Mouse (Mus musculus): Measurements from ENCODE around the gene Zbtb4. TPM values are rescaled to one million over a fixed set of nuclear protein-coding genes. Genes with fewer than 3 reads are reported as not detected.
"Not testable (repeated sequence)": the region's sequence is repeated elsewhere in the genome, so short reads cannot be mapped to it uniquely, and the experiment has no call there.

The Zbtb4 gene
- total RNA-seq, 1 experiment: 1.6 TPM

DNA sequence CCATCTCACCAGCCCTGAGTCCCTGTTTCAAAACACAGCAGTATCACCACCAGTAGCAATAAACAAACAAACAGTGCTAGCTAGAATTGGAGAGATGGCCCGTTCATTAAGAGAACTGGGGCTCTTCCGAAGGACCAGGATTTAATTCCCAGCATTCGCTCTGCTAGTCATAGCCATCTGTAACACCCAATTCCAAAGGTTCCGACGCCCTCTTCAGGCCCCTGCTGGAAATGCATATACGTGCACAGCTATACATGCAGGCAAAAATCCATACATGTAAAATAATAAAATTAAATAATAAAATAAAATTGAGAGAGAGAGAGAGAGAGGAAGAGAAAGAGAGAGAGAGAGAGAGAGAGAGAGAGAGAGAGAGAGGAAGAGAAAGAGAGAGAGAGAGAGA, 46.3 kb upstream of the Zbtb4 start:
- Histone ChIP-seq H3K4me3 (ENCODE audit: insufficient read depth in 1 of 2, low read depth in 1 of 2, low read length in 2 of 2, poor library complexity in 1 of 2, severe bottlenecking in 1 of 2) (0 out of 4 replicates have a peak overlapping the region, but pooled peaks of 1 of the 2 experiments have one; percentile 4), H3K4me1 (ENCODE audit: control insufficient read depth in 2 of 2, insufficient read depth in 2 of 2, low read length in 2 of 2, poor library complexity in 1 of 2) (peaks cover 0 to 10% of the 10 kb centered on the region in 2 experiments; a peak in 2 of 4 replicates), H3K27ac (ENCODE audit: insufficient read depth, low read depth, low read length, poor library complexity, severe bottlenecking) (peak overlapping the region; percentile 23; the same call in 1 of the 2 replicates), H3K36me3 (ENCODE audit: control insufficient read depth, insufficient read depth, low read length, poor library complexity, severe bottlenecking) (no peaks in the 10 kb centered on the region), H3K9me3 (ENCODE audit: control insufficient read depth, insufficient read depth, low read depth, low read length) (no peaks in the 10 kb centered on the region), H3K9ac (ENCODE audit: insufficient read depth, low read depth, low read length, poor library complexity, severe bottlenecking) (peak overlapping the region; percentile 56; the same call in 1 of the 2 replicates)
- TF ChIP-seq ZNF384 (IDR thresholded peaks at IDR 0.05; ENCODE audit: low read depth, low read length): no peak
- peak; percentile 27; the same call in 1 of the 2 replicates for TF ChIP-seq ZC3H11A (IDR thresholded peaks at IDR 0.05; ENCODE audit: borderline replicate concordance, low read depth, low read length)
- in situ Hi-C loops (cut with MboI; ENCODE audit: low sequenced_read_pairs in 2 of 2, unreplicated experiment in 2 of 2): loop anchor here in 1 of 2 experiments (10.0 kb wide), 1 partner anchor 65 kb away; the partner anchor contains the start of gene Sox15
- DNase-seq (ENCODE audit: low read depth, low spot score): no peak

DNA sequence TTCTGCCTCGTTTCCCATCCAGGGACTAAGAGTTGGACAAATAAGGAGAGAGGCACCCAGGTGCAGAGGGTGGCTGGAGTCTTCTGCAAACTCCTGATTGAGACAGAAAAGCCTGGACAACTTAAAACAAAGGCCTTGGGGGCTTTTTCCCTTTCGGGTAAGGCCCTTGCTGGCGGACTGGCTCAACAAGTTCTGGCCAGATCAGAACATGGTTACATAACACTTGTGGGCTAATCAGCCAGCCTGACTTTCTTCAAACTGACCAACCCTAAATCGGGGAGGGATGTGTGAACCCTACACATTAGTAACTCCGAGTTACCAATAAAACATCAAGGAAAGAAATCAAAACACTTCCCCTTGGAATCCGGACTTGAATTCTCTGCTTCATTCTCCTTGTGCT, 44.9 kb upstream of the Zbtb4 start:
- no peak overlapping the region for H3K4me3 ChIP-seq (ENCODE audit: insufficient read depth in 1 of 2, low read depth in 1 of 2, low read length in 2 of 2, poor library complexity in 1 of 2, severe bottlenecking in 1 of 2)
- H3K27ac ChIP-seq (ENCODE audit: insufficient read depth, low read depth, low read length, poor library complexity, severe bottlenecking): no peak overlapping the region
- H3K4me1 ChIP-seq (ENCODE audit: control insufficient read depth in 2 of 2, insufficient read depth in 2 of 2, low read length in 2 of 2, poor library complexity in 1 of 2): peaks cover 0 to 10% of the 10 kb centered on the region in 2 experiments; a peak in 2 of 4 replicates
- no peaks in the 10 kb centered on the region for H3K36me3 ChIP-seq (ENCODE audit: control insufficient read depth, insufficient read depth, low read length, poor library complexity, severe bottlenecking)
- DNase-seq (ENCODE audit: low read depth, low spot score): no peak
- no peaks in the 10 kb centered on the region for H3K9me3 ChIP-seq (ENCODE audit: control insufficient read depth, insufficient read depth, low read depth, low read length)
- no peak for TF ChIP-seq HCFC1 (IDR thresholded peaks at IDR 0.05; ENCODE audit: borderline replicate concordance, insufficient read depth, low read length)
- TF ChIP-seq MAFK (IDR thresholded peaks at IDR 0.05; ENCODE audit: insufficient read depth, low read depth, low read length): no peak
- no peak for TF ChIP-seq ZNF384 (IDR thresholded peaks at IDR 0.05; ENCODE audit: low read depth, low read length)
- TF ChIP-seq CHD2 (IDR thresholded peaks at IDR 0.05; ENCODE audit: low read depth, low read length): no peak
- TF ChIP-seq ZC3H11A (IDR thresholded peaks at IDR 0.05; ENCODE audit: borderline replicate concordance, low read depth, low read length): no peak
- in situ Hi-C loops (cut with MboI; ENCODE audit: low sequenced_read_pairs in 2 of 2, unreplicated experiment in 2 of 2): no loop called here
- H3K9ac ChIP-seq (ENCODE audit: insufficient read depth, low read depth, low read length, poor library complexity, severe bottlenecking): no peak overlapping the region

GRCm38 (mm10) chr11:69723074-69723473, 42.6 kb upstream of the Zbtb4 start:
- no peaks in the 10 kb centered on the region for H3K36me3 ChIP-seq (ENCODE audit: control insufficient read depth, insufficient read depth, low read length, poor library complexity, severe bottlenecking)
- no peaks in the 10 kb centered on the region for H3K9me3 ChIP-seq (ENCODE audit: control insufficient read depth, insufficient read depth, low read depth, low read length)
- H3K9ac ChIP-seq (ENCODE audit: insufficient read depth, low read depth, low read length, poor library complexity, severe bottlenecking): no peak overlapping the region
- no peak overlapping the region for H3K4me3 ChIP-seq (ENCODE audit: insufficient read depth in 1 of 2, low read depth in 1 of 2, low read length in 2 of 2, poor library complexity in 1 of 2, severe bottlenecking in 1 of 2)
- peaks cover 0 to 5% of the 10 kb centered on the region in 2 experiments; a peak in 2 of 4 replicates for H3K4me1 ChIP-seq (ENCODE audit: control insufficient read depth in 2 of 2, insufficient read depth in 2 of 2, low read length in 2 of 2, poor library complexity in 1 of 2)
- no peak for DNase-seq (ENCODE audit: low read depth, low spot score)
- in situ Hi-C loops (cut with MboI; ENCODE audit: low sequenced_read_pairs in 2 of 2, unreplicated experiment in 2 of 2): no loop called here
- H3K27ac ChIP-seq (ENCODE audit: insufficient read depth, low read depth, low read length, poor library complexity, severe bottlenecking): no peak overlapping the region
- no peak for TF ChIP-seq ZNF384 (IDR thresholded peaks at IDR 0.05; ENCODE audit: low read depth, low read length)
- no peak for TF ChIP-seq ZC3H11A (IDR thresholded peaks at IDR 0.05; ENCODE audit: borderline replicate concordance, low read depth, low read length)
- TF ChIP-seq MAFK (IDR thresholded peaks at IDR 0.05; ENCODE audit: insufficient read depth, low read depth, low read length): no peak
- TF ChIP-seq CHD2 (IDR thresholded peaks at IDR 0.05; ENCODE audit: low read depth, low read length): no peak
- TF ChIP-seq HCFC1 (IDR thresholded peaks at IDR 0.05; ENCODE audit: borderline replicate concordance, insufficient read depth, low read length): no peak

- DNase-seq (ENCODE audit: low read depth, low spot score): no peak
- in situ Hi-C loops (cut with MboI; ENCODE audit: low sequenced_read_pairs in 2 of 2, unreplicated experiment in 2 of 2): no loop called here
- TF ChIP-seq HCFC1 (IDR thresholded peaks at IDR 0.05; ENCODE audit: borderline replicate concordance, insufficient read depth, low read length) (no peak), ZNF384 (IDR thresholded peaks at IDR 0.05; ENCODE audit: low read depth, low read length) (no peak), MAFK (IDR thresholded peaks at IDR 0.05; ENCODE audit: insufficient read depth, low read depth, low read length) (no peak), ZC3H11A (IDR thresholded peaks at IDR 0.05; ENCODE audit: borderline replicate concordance, low read depth, low read length) (no peak), CHD2 (IDR thresholded peaks at IDR 0.05; ENCODE audit: low read depth, low read length) (no peak)
Observed at GRCm38 (mm10) chr11:69725951-69726350, 39.8 kb upstream of the Zbtb4 start.

GRCm38 (mm10) chr11:69729063-69729462, 36.6 kb upstream of the Zbtb4 start:
- H3K9me3 ChIP-seq (ENCODE audit: control insufficient read depth, insufficient read depth, low read depth, low read length): no peaks in the 10 kb centered on the region
- H3K27ac ChIP-seq (ENCODE audit: insufficient read depth, low read depth, low read length, poor library complexity, severe bottlenecking): no peak overlapping the region
- no peak overlapping the region for H3K9ac ChIP-seq (ENCODE audit: insufficient read depth, low read depth, low read length, poor library complexity, severe bottlenecking)
- H3K4me1 ChIP-seq (ENCODE audit: control insufficient read depth in 2 of 2, insufficient read depth in 2 of 2, low read length in 2 of 2, poor library complexity in 1 of 2): no peaks in the 10 kb centered on the region
- H3K36me3 ChIP-seq (ENCODE audit: control insufficient read depth, insufficient read depth, low read length, poor library complexity, severe bottlenecking): peaks cover 3% of the 10 kb centered on the region
- H3K4me3 ChIP-seq (ENCODE audit: insufficient read depth in 1 of 2, low read depth in 1 of 2, low read length in 2 of 2, poor library complexity in 1 of 2, severe bottlenecking in 1 of 2): no peak overlapping the region
- TF ChIP-seq ZC3H11A (IDR thresholded peaks at IDR 0.05; ENCODE audit: borderline replicate concordance, low read depth, low read length) (peak; percentile 61; the same call in 1 of the 2 replicates), CHD2 (IDR thresholded peaks at IDR 0.05; ENCODE audit: low read depth, low read length) (no peak), MAFK (IDR thresholded peaks at IDR 0.05; ENCODE audit: insufficient read depth, low read depth, low read length) (no peak), HCFC1 (IDR thresholded peaks at IDR 0.05; ENCODE audit: borderline replicate concordance, insufficient read depth, low read length) (no peak), ZNF384 (IDR thresholded peaks at IDR 0.05; ENCODE audit: low read depth, low read length) (0 out of 2 replicates have a peak, but pooled peaks have one; percentile 6)
- in situ Hi-C loops (cut with MboI; ENCODE audit: low sequenced_read_pairs in 2 of 2, unreplicated experiment in 2 of 2): no loop called here
- DNase-seq (ENCODE audit: low read depth, low spot score): peak; percentile 89

More at GRCm38 (mm10) chr11:69725951-69726350, 39.8 kb upstream of the Zbtb4 start:
- Histone ChIP-seq H3K27ac (ENCODE audit: insufficient read depth, low read depth, low read length, poor library complexity, severe bottlenecking) (no peak overlapping the region), H3K36me3 (ENCODE audit: control insufficient read depth, insufficient read depth, low read length, poor library complexity, severe bottlenecking) (no peaks in the 10 kb centered on the region), H3K9ac (ENCODE audit: insufficient read depth, low read depth, low read length, poor library complexity, severe bottlenecking) (no peak overlapping the region), H3K4me1 (ENCODE audit: control insufficient read depth in 2 of 2, insufficient read depth in 2 of 2, low read length in 2 of 2, poor library complexity in 1 of 2) (no peaks in the 10 kb centered on the region), H3K4me3 (ENCODE audit: insufficient read depth in 1 of 2, low read depth in 1 of 2, low read length in 2 of 2, poor library complexity in 1 of 2, severe bottlenecking in 1 of 2) (0 out of 4 replicates have a peak overlapping the region, but pooled peaks of 1 of the 2 experiments have one; percentile 8), H3K9me3 (ENCODE audit: control insufficient read depth, insufficient read depth, low read depth, low read length) (no peaks in the 10 kb centered on the region)

DNA sequence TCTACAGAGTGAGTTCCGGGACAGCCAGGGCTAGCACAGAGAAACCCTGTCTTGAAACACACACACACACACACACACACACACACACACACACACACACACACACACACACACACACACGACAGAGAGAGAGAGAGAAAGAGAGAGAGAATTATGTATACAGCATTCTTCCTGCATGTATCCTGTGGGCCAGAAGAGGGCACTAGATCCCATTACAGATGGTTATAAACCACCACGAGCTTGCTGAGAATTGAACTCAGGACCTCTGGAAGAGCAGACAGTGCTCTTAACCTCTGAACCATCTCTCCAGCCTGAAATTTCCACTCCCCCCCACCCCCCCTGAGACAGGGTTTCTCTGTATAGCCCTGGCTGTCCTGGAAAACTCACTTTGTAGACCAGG, 34.3 kb upstream of the Zbtb4 start:
- DNase-seq (ENCODE audit: low read depth, low spot score); in situ Hi-C loops (cut with MboI; ENCODE audit: low sequenced_read_pairs in 2 of 2, unreplicated experiment in 2 of 2): not testable (repeated sequence)
- H3K36me3 ChIP-seq (ENCODE audit: control insufficient read depth, insufficient read depth, low read length, poor library complexity, severe bottlenecking): peaks cover 26% of the 10 kb centered on the region

More for the DNA sequence above, 34.3 kb upstream of the Zbtb4 start:
- not testable (repeated sequence) for H3K4me3 ChIP-seq (ENCODE audit: insufficient read depth in 1 of 2, low read depth in 1 of 2, low read length in 2 of 2, poor library complexity in 1 of 2, severe bottlenecking in 1 of 2); H3K4me1 ChIP-seq (ENCODE audit: control insufficient read depth in 2 of 2, insufficient read depth in 2 of 2, low read length in 2 of 2, poor library complexity in 1 of 2); H3K27ac ChIP-seq (ENCODE audit: insufficient read depth, low read depth, low read length, poor library complexity, severe bottlenecking); H3K9me3 ChIP-seq (ENCODE audit: control insufficient read depth, insufficient read depth, low read depth, low read length); H3K9ac ChIP-seq (ENCODE audit: insufficient read depth, low read depth, low read length, poor library complexity, severe bottlenecking)
